Mouse (Mus musculus): ENCODE measurements around the gene Sapcd2.
"Not testable (repeated sequence)": the region's sequence is repeated elsewhere in the genome, so short reads cannot be mapped to it uniquely, and the experiment has no call there.

Sapcd2 gene

GRCm38 (mm10) chr2:25372644-25373391 lies 697 bp downstream of the Sapcd2 start:
- no peak for DNase-seq (ENCODE audit: low spot score)

GRCm38 (mm10) chr2:25373431-25373830 lies 1.3 kb downstream of the Sapcd2 start:
- DNase-seq (ENCODE audit: low spot score) = no peak

GRCm38 (mm10) chr2:25376589-25376988 lies 4.5 kb downstream of the Sapcd2 start:
- DNase-seq (ENCODE audit: low spot score) = peak; percentile 42

- DNase-seq (ENCODE audit: low spot score) = no peak
Measured at GRCm38 (mm10) chr2:25384492-25384891, 12.4 kb downstream of the Sapcd2 start.

GRCm38 (mm10) chr2:25391266-25391665 lies 19.1 kb downstream of the Sapcd2 start:
- DNase-seq (ENCODE audit: low spot score) = no peak

GRCm38 (mm10) chr2:25394281-25395221 lies 22.4 kb downstream of the Sapcd2 start:
- no peak for DNase-seq (ENCODE audit: low spot score)

GRCm38 (mm10) chr2:25395721-25396596 lies 23.8 kb downstream of the Sapcd2 start, which contains the start of gene Entpd2:
Entpd2 (plus strand) TSS chr2:25395874.
- DNase-seq (ENCODE audit: low spot score) = peak; percentile 52

GRCm38 (mm10) chr2:25396597-25396983 lies 24.5 kb downstream of the Sapcd2 start:
- no peak for DNase-seq (ENCODE audit: low spot score)

GRCm38 (mm10) chr2:25397010-25397409 lies 24.9 kb downstream of the Sapcd2 start:
- no peak for DNase-seq (ENCODE audit: low spot score)

- no peak for DNase-seq (ENCODE audit: low spot score)
Measured at GRCm38 (mm10) chr2:25398065-25398464, 25.9 kb downstream of the Sapcd2 start.

GRCm38 (mm10) chr2:25399051-25399450 lies 26.9 kb downstream of the Sapcd2 start, which contains the start of gene Npdc1:
Npdc1 (plus strand) TSS chr2:25399351.
- no peak for DNase-seq (ENCODE audit: low spot score)

GRCm38 (mm10) chr2:25400291-25400690 lies 28.2 kb downstream of the Sapcd2 start:
- no peak for DNase-seq (ENCODE audit: low spot score)

- DNase-seq (ENCODE audit: low spot score) = peak; percentile 63
Measured at GRCm38 (mm10) chr2:25400764-25401163, 28.6 kb downstream of the Sapcd2 start.

- peak; percentile 80 for DNase-seq (ENCODE audit: low spot score)
Measured at GRCm38 (mm10) chr2:25402377-25402971, 30.4 kb downstream of the Sapcd2 start.

- peak; percentile 63 for DNase-seq (ENCODE audit: low spot score)
Measured at GRCm38 (mm10) chr2:25402972-25403601, 31.0 kb downstream of the Sapcd2 start.

GRCm38 (mm10) chr2:25403994-25404393 lies 31.9 kb downstream of the Sapcd2 start:
- DNase-seq (ENCODE audit: low spot score) = no peak

GRCm38 (mm10) chr2:25408908-25409307 lies 36.8 kb downstream of the Sapcd2 start:
- DNase-seq (ENCODE audit: low spot score) = no peak

GRCm38 (mm10) chr2:25413436-25413835 lies 41.3 kb downstream of the Sapcd2 start:
- DNase-seq (ENCODE audit: low spot score) = not testable (repeated sequence)

- DNase-seq (ENCODE audit: low spot score) = no peak
Measured at GRCm38 (mm10) chr2:25417426-25417825, 45.3 kb downstream of the Sapcd2 start.

GRCm38 (mm10) chr2:25421896-25422295 lies 49.8 kb downstream of the Sapcd2 start:
- peak; percentile 38 for DNase-seq (ENCODE audit: low spot score)

Data from urinary bladder, postnatal 25 days (tissue).